Mouse (Mus musculus): ENCODE measurements around the gene Ugt3a1. TPM values are rescaled to one million over a fixed set of nuclear protein-coding genes. Genes with fewer than 3 reads are reported as not detected.

Ugt3a1 gene
- polyA plus RNA-seq, 1 experiment = not detected

GRCm38 (mm10) chr15:9305978-9306692 lies 29.4 kb downstream of the Ugt3a1 start:
- no peak for TF ChIP-seq POLR2A (IDR thresholded peaks at IDR 0.05; ENCODE audit: low read depth, low read length)
- no peak overlapping the region for H3K27ac ChIP-seq (ENCODE audit: insufficient read depth, low read length)
- no peak overlapping the region for H3K4me3 ChIP-seq (ENCODE audit: insufficient read depth, low read length)
- H3K4me1 ChIP-seq (ENCODE audit: control insufficient read depth, insufficient read depth, low read length) = no peaks in the 10 kb centered on the region

- H3K27ac ChIP-seq (ENCODE audit: insufficient read depth, low read length) = no peak overlapping the region
- TF ChIP-seq POLR2A (IDR thresholded peaks at IDR 0.05; ENCODE audit: low read depth, low read length) (no peak), CTCF (IDR thresholded peaks at IDR 0.05; ENCODE audit: borderline replicate concordance, insufficient read depth, low read length) (no peak)
- H3K4me1 ChIP-seq (ENCODE audit: control insufficient read depth, insufficient read depth, low read length) = no peaks in the 10 kb centered on the region
- no peak overlapping the region for H3K4me3 ChIP-seq (ENCODE audit: insufficient read depth, low read length)
Measured at GRCm38 (mm10) chr15:9334596-9334995, 57.9 kb downstream of the Ugt3a1 start.

GRCm38 (mm10) chr15:9335341-9335740 lies 58.7 kb downstream of the Ugt3a1 start, which contains the start of gene Ugt3a2:
Gene Ugt3a2 (plus strand): TSS chr15:9335550.
- Histone ChIP-seq H3K4me1 (ENCODE audit: control insufficient read depth, insufficient read depth, low read length) (no peaks in the 10 kb centered on the region), H3K4me3 (ENCODE audit: insufficient read depth, low read length) (no peak within 1 kb of the TSS), H3K27ac (ENCODE audit: insufficient read depth, low read length) (no peak within 1 kb of the TSS)
- TF ChIP-seq CTCF (IDR thresholded peaks at IDR 0.05; ENCODE audit: borderline replicate concordance, insufficient read depth, low read length) (no peak), POLR2A (IDR thresholded peaks at IDR 0.05; ENCODE audit: low read depth, low read length) (no peak)

- Histone ChIP-seq H3K27ac (ENCODE audit: insufficient read depth, low read length) (no peak overlapping the region), H3K4me1 (ENCODE audit: control insufficient read depth, insufficient read depth, low read length) (no peaks in the 10 kb centered on the region)
- TF ChIP-seq POLR2A (IDR thresholded peaks at IDR 0.05; ENCODE audit: low read depth, low read length) (no peak), CTCF (IDR thresholded peaks at IDR 0.05; ENCODE audit: borderline replicate concordance, insufficient read depth, low read length) (no peak)
Measured at GRCm38 (mm10) chr15:9336616-9337015, 59.9 kb downstream of the Ugt3a1 start.

GRCm38 (mm10) chr15:9337021-9337420 lies 60.3 kb downstream of the Ugt3a1 start:
- Histone ChIP-seq H3K4me1 (ENCODE audit: control insufficient read depth, insufficient read depth, low read length) (no peaks in the 10 kb centered on the region), H3K27ac (ENCODE audit: insufficient read depth, low read length) (no peak overlapping the region), H3K4me3 (ENCODE audit: insufficient read depth, low read length) (no peak overlapping the region)
- TF ChIP-seq POLR2A (IDR thresholded peaks at IDR 0.05; ENCODE audit: low read depth, low read length) (no peak), CTCF (IDR thresholded peaks at IDR 0.05; ENCODE audit: borderline replicate concordance, insufficient read depth, low read length) (no peak)

More at GRCm38 (mm10) chr15:9336616-9337015, 59.9 kb downstream of the Ugt3a1 start:
- no peak overlapping the region for H3K4me3 ChIP-seq (ENCODE audit: insufficient read depth, low read length)

- no peak overlapping the region for H3K4me3 ChIP-seq (ENCODE audit: insufficient read depth, low read length)
- no peak for TF ChIP-seq CTCF (IDR thresholded peaks at IDR 0.05; ENCODE audit: borderline replicate concordance, insufficient read depth, low read length)
- TF ChIP-seq POLR2A (IDR thresholded peaks at IDR 0.05; ENCODE audit: low read depth, low read length) = no peak
- no peak overlapping the region for H3K27ac ChIP-seq (ENCODE audit: insufficient read depth, low read length)
- H3K4me1 ChIP-seq (ENCODE audit: control insufficient read depth, insufficient read depth, low read length) = no peaks in the 10 kb centered on the region
Measured at GRCm38 (mm10) chr15:9348739-9349138, 72.1 kb downstream of the Ugt3a1 start.

DNA sequence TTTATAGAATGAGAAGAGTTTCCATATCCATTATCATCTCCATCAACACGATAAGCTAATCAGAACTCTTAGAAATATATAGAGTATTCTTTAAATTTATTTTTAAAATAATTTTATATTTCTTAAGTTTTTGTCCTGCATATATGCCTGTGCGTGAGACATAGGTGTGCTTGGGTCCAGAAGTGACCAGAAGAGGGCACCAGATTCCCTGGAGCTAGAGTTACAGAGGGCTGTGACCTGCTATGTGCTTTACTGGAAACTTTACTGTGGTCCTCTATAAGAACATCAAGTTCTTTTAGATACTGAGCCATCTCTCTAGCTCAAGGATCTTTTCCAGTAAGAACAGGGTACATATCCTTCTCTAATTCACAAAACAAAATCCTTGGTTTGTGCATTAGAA lies 86.1 kb downstream of the Ugt3a1 start:
- Histone ChIP-seq H3K4me1 (ENCODE audit: control insufficient read depth, insufficient read depth, low read length) (no peaks in the 10 kb centered on the region), H3K4me3 (ENCODE audit: insufficient read depth, low read length) (no peak overlapping the region), H3K27ac (ENCODE audit: insufficient read depth, low read length) (no peak overlapping the region)
- TF ChIP-seq CTCF (IDR thresholded peaks at IDR 0.05; ENCODE audit: borderline replicate concordance, insufficient read depth, low read length) = no peak
- TF ChIP-seq POLR2A (IDR thresholded peaks at IDR 0.05; ENCODE audit: low read depth, low read length) = no peak

Other genes starting within 250 kb of the Ugt3a1 start
- gene Nadk2, start 205.6 kb upstream of the Ugt3a1 start, polyA plus RNA-seq (2011; ENCODE audit: insufficient read length, low read depth, missing spikeins) = 16.8 and 17.7 TPM in 2 replicates
- gene Lmbrd2, start 136.3 kb upstream of the Ugt3a1 start, polyA plus RNA-seq (2011; ENCODE audit: insufficient read length, low read depth, missing spikeins) = 24.6 and 24.7 TPM in 2 replicates
- gene Skp2, start 121.5 kb upstream of the Ugt3a1 start, polyA plus RNA-seq (2011; ENCODE audit: insufficient read length, low read depth, missing spikeins) = 19.0 and 22.1 TPM in 2 replicates
- not detected in 2 replicates for gene Ugt3a2, start 58.7 kb downstream of the Ugt3a1 start, polyA plus RNA-seq (2011; ENCODE audit: insufficient read length, low read depth, missing spikeins)
- gene Capsl, start 159.1 kb downstream of the Ugt3a1 start, polyA plus RNA-seq (2011; ENCODE audit: insufficient read length, low read depth, missing spikeins) = not detected in 2 replicates

Measured in embryonic fibroblast, embryonic 13.5 days (primary cell).